Mouse (Mus musculus) monocyte, adult 2 months (primary cell): Measurements from ENCODE around the gene Gm20388.

Experiments used
- DNase-seq, 2 experiments: peaks; one replicate each; pipeline ENCODE4 v3.0.0; 2022; ENCODE audit warnings: low spot score in 2 of 2, low read depth in 1 of 2

Gm20388 gene

DNA sequence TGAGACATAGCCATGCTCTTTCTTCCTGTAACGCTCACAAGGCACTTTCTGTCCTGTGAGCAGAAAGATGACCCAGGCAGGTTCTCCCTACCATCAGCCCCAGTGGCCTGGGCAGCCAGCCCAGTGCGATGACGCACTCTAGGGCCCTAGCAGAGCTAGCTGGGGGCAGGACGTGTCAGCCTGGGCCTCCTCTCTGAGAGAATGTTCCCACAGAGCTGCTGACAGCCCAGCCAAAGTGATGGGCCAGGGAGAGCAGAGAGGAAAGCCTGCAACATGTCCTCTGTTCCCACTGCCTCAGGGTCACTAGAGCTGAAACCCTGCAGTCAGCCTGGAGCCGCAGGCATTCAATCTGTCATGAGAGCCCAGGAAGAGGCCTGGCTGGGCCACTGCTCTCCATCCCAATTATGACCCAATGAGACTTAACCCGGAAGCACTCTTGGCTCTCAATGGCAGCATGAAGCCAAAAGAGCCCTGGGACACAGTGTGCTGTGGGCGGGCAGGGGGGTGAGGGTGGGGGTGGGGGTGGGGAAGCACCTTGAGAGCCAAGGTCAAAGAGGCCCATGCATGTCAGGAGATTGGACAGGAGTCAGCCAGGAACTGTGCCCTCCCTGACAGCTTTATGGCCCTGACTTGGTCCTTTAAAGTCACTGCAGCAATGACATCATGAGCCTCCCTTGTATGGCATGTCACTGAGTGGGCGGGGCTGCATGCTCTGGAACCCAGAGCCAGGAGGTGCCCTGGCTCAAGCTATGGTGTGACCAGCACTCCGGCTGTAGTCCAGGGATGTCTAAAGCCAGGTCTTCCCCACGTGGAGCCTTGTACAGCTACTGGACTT, 1465.7 kb downstream of the Gm20388 start:
- no peak for DNase-seq

DNA sequence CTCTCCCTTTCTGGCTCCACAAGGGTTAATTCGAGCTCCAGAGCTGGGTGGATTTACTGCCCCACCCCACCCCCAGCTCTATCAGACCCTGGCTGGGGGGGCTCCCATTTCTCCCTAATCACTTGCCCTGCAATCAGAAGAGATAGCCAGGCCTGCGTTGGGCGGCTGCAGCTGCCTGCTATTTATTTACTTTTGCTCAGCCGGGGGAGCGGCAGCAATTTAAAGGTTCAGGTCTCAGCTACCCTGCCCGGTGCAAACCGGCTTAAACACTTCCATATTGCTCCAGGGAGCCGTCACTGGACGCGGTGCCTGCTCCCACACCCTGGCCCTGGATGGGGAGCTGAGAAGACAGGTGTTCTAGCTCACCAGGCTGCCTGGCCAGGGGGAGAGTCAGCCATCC, 1467.0 kb downstream of the Gm20388 start:
- DNase-seq = no peak

DNA sequence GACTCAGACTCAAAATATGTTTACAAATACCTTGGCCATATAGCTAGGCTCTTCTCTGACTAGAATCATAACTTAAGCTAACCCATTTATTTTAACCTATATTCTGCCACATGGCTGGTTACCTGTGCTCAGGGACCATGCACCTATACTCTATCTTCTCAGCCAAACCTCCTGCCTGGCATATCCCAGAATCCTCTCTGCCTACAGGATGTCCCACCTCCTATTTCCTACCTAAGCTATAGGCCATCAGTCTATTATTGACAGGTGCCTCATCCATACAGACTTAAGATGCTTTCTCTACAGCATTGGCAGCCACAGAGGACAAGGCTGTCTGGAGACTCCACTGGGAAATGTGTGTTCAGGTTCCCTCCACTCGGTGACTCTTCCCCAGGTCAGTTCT, 1468.7 kb downstream of the Gm20388 start:
- no peak for DNase-seq

DNA sequence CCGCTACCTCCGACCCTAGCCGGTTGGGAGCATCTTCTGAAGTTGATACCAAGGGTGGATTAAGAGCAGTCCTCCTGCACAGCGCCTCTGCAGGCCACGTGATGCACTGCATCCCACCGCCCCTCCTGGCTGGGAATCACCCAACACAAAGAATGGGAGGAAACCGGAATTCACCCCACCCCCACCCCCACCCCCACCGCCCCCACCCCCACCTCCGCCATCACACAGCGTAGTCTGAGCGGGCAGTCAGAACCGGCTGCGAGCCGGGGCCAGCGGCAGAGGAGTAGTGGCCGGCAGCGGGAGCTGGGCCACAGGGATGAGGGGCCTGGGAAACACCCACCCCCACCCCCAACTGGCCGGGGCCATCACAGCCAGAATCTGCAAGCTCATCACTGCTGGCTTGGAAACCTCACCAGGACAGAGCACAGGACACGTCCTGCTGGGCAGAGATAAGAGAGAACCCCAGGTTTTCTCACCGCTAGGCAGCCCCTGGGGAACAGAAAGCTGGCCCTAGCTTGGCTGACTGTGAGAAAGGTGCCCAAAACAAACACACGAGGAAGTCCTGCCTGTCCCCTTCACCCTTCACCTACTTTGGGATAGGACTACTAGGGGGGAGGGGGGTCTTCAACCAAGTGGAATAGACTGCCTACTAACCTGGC, 1472.1 kb downstream of the Gm20388 start:
- DNase-seq = no peak

DNA sequence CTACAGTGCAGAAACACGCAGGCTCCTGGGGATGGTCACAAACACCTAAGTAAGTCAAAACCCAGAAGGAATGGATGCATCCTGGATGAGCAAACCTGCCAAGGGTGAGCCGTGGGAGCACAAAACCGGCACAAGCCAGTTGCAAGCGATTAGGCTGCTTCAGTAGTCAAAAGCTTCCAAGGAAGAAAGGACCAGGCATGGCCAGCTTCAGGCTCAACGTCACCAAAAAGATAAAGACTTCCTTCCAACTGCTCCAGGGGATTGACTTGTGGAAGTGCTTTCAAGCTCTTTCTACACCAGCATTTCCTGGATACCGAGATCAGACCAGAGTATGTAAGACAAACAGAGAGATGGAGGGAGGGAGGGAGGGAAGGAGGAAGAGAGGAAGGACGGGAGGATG, 1474.9 kb downstream of the Gm20388 start:
- no peak for DNase-seq

DNA sequence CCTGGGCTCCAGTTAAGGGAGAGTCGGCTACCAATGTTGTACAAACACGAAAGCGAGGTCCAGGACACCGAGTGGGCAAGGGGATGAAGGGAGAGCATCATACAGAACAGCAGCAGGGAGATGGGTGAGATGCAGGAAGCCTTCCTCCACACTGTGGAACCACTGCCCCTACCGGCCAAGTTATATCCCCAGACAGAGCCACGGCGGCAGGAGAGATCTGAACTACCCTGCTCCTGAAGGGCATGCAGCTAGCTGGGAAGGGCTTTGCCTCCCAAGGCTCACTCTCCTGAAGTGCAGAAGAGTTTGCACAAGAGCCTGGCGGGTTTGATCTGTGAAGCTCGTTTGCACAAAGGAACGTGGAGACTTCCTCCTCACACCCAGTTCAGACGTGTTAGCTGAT, 1480.0 kb downstream of the Gm20388 start:
- DNase-seq = no peak

DNA sequence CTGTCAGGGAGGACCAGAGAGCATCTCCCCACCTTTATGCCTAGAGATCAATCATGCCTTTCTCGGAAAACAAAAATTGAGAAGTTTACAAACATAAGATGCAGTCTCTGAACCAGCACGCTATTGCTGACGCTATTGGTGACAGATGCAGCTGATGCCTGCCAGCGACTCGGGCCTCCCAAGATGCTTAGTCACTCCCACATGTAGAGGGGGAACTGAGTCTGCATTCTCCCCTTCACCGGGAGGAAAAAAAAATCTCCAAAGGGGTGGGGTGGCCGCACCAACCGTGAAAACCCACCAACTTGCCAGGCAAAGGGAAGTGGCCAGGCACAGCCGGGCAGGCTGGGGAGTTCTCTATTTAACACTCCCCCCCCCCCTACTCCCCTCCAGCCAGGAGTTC, 1480.6 kb downstream of the Gm20388 start:
- DNase-seq = no peak

DNA sequence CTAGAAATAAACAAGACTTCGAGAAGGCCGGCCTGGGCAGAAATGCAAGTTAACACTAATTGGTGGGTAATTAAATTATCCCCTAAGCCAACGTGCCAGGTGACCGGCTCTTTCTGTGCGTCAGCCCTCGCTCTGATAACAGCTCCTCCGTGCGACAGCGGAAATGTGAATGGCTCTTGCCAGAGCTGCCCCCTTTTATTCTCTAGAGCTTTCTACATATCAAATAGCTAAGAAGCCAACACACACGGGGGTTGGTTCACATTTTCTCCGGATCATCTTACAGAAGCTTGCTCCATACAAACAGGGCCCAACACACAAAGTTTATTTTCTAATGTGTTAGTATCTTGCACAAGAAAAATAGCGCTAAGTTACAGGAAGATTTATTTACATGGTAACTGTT, 1481.1 kb downstream of the Gm20388 start:
- DNase-seq = no peak

DNA sequence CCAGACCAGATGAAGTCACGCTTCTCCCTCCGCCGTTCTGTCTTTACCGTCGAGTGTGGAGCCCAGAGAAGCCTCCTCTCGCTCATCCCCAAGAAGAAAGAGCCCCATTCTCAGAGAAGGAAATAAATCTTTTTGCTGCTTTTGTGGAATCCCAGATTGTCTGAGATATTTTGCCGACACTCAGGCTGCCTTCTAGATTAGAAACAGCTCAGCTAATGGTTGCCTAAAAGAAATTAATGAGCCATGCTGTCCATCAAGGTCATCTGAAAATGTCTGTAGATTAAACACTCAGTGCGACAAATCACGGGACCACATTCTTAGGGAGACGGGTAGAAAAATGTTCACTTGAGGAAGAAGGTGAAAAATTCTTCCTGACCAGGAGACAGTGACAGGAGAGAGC, 1481.8 kb downstream of the Gm20388 start:
- no peak for DNase-seq

DNA sequence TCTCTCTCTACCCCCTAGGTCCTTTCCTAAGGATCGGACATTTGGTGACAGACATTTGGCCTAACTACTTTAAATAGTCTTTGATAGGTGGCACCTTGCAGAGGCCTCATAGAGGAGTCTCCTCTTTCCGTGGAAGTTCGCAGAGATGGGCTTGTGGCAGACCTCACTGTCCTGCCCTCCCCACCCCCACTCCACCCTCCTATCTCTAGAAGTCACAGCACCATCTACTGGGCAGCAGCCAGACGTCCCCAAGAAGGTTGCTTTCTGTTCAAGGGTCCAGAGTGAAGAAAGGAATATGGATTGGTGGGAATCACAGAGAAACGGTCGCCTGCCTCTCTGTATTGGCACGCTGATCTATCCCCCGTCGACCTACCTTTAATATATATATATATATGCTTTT, 1482.5 kb downstream of the Gm20388 start:
- DNase-seq = no peak

DNA sequence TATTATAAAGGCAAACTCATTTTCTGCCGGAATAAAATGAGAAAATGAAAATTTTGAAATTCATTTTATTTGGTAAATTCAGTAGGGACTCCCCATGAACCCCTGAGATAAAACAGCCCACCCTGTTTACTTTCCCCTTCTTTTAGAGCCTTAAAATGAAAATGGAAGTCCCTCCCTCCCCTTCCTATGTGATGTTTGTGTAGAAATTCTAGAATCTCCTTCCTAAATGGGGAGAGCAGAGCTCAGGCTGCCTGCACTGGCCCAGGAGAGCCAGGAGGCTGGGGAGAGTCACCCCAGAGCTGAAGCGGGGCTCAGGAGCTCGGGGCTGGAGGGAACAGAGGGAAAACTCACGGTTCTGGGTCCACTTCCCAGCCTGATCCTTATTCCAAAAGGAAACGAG, 1484.0 kb downstream of the Gm20388 start:
- no peak for DNase-seq

DNA sequence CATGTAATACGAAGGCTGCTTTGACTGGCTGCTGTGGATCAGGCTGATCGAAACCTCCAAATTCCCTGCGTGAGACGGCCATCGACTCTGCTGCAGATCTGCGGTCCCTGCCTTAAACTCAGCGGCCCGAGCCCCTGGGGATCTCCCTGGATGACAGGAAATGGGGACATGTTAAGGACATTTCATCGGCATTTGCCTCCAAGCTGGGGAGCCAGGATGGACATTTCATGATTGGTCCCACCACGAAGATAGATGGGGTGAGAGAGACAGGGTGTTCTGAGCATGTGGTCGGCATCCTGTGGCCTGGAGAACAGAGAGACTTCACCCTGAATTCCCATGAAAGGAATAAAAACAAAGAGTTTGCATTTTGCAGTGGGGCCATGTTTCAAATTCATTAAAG, 1484.7 kb downstream of the Gm20388 start:
- DNase-seq = no peak

DNA sequence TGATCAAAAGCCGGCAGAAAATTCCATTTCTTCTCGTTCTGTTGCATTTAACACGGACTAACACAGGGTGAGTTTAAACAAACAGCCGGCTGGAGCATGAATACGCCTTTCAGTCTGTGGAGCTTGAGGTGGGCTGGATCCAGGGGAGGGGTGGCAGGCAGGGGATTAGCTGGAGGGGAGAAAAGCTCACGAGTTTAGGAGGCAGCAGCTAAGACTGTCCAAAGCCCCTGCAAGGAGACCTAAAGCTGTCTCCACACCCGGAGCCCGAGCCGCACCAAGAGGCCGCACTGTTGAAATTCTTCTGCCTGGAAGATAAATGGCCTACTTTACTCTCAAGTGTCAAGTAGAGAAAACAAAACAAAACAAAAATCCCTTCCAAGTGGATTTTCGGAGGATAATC, 1485.5 kb downstream of the Gm20388 start:
- no peak for DNase-seq

DNA sequence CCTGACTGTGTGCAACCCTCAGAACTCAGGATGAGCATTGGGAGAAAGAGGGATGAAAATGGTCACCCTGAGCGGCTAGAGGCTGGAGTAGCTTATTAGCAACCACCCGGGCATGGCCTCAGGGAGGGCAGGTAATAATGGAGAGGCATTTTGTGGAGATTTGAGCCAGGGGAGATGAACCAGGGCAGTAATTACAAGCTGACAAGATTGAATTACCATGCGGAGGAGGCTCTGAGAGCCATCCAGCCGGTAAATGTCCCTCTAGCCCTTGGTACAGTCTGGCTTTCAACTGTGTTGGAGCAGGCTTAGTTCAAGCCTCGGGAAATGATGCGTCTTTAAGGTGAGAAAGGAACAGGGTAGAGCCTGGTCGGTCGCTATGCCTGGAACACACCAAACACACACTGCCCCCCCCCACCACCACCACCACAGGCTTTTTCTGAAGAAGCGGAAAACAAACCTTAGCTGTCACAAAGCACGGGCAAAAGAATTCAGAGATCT, 1486.6 kb downstream of the Gm20388 start:
- no peak for DNase-seq

DNA sequence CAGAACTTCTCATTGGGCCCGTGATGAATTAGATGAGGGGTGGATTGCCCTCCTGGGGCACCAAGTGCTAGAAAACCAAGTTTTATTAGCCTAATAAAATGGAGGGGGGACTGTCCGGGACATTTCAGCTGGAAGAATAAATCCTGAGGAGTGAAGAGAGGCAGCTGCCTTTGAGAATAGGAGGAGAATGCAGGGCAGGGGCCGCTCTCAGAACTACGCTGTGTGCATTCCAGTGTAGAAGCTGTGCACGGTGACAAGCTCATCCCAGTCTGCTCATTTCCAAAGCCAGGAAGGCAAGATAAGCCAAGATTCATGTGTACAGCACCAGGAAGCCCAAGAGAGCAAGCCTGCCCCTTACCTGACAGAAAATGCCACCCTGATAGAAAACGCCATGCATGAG, 1487.4 kb downstream of the Gm20388 start:
- DNase-seq = no peak

DNA sequence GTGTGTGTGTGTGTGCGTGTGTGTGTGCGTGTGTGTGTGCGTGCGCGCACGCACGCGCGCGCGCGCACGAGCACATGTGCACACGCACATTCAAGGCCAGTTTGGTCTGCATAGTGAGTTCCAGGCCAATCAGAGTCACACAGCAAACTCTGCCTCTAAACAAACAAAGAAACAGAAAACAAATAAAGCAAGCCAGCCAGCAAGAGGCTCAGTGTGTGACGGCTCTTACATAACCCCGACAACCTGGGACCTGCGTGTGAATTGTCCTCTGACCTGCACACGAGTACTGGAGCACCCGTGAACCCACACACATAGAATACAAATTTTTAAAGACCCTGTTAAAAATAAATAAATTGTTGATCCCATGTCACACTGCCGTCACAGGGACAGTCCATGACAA, 1488.1 kb downstream of the Gm20388 start:
- DNase-seq = no peak

DNA sequence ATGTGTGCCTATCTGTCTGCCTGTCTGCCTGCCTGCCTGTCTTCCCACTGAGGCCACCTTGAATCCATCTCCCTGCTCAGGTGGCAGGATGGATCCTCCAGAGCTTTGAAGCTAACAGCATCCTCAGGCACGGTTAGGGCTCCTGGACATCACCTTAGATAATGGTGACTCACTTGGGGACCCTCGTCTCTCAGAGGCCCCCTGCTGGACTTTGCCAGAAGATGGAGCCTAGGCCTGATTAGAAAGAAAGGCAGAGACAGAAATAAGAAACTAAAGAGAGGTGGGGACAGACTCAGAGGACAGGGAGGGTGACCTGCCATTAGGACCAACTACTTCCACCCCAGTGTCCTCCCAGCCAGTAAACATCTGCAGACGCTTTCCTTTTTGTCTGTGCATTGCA, 1488.5 kb downstream of the Gm20388 start:
- no peak for DNase-seq

DNA sequence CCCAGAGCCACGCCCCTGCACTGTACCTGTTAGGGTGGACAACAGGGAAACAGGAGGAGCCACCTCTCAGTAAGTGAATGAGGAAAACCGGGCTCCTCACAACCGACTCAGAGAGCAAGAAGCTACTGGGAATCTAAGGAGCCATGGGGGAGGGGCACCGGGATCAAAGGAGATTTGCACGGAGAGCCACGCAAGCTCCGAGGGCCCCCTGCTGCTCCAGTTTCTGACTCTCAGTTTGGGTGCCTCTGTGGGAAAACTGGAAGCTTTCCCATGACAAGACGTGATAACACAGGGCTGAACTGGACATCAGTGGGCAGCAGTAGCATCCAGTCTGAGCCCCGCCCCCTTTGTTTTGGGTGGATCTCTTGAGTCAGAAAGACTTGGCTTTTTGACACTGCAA, 1489.9 kb downstream of the Gm20388 start:
- no peak for DNase-seq

DNA sequence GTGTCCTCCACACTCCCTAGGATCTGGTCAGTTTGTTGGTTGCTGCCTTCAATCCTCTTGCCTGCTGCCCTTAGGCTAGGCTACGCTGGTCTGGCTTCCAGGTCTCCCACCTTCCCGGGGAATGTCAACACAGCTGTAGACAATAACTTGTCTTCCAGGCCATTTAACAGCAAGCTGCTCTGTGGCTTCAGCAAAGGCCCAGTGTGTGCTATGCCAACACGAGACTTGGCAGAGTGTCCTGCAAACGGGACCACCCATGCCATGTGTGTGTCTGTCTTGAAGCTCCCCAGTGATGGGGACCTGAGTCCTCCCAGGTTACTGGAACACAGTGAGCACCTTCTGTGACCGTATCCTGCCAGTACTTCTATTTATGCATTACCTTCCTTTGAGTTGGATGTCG, 1493.2 kb downstream of the Gm20388 start:
- DNase-seq = no peak

DNA sequence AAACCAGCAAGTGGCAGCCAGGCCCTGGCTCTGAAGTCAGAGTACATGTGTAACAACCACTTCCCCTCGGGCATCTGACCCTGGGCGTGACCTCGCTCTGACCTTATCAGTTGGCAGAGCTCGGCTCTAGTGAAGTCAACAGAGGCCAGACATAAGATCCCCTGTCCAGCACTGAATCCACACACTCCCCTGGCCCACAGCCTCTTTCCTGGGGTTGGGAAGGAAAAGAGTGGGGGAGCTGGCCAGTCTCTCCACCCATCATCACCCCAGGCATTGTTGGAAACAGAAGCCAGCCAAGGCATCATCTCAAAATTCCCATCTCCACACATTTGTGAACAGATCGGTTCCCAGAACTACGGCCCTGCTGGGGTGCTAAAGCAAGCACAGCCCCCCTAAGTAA, 1507.4 kb downstream of the Gm20388 start:
- DNase-seq = no peak

DNA sequence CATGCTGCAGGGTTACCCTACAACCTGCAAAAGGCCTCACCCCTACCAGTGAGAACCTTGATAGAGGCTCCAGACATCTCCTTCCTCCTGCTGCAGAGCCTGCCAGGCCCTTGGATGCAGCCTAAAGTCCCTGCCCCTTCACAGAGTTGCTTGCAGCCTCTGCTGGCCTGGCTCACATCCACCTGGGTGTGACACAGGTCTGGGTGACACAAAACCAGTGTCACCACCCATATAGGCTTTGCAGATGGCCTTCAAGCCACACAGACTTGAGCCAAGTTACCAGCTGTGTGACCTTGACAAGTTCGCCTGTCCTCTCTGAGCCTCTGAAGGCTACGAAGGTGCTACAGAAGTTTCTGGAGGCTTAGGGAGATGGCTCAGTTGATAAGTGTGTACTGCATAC, 1508.9 kb downstream of the Gm20388 start:
- DNase-seq = no peak

DNA sequence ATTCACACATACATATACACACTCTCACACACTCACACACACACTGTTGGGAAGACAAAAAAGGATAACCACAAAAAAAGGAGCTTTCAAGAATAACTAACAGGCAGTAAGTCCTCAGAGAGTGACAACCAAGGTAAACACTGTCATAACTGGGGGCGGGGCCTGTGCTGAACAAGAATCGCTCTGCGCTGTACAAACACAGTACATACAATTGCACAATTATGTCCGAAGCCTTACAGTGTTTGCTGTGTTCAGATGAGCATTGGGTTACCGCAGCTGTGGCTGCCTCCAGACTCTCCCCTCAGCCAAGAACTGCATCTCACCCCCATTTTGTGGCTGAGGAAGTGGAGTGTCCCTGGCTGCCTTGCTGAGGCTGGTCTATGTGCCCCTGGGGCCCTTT, 1510.4 kb downstream of the Gm20388 start:
- no peak for DNase-seq

DNA sequence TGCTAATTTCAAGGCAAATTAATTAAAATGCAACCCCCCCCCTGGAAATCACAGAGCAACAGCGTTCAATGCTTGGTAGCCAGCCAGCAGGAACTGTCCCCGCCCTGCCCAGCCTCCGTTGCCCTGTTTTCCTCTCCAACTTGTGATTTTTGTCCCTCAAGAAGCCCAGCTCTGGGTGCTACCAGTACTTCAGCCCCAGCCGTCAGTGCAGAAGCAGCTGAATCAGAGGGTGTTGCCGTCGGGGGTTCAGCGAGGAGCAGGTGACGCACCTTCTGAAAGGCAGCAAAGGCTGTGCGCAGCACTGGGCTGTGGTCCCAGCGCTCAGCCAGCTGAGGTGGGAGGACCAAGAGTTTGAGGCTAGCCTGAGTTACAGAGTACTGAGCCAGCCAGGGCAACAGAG, 1513.4 kb downstream of the Gm20388 start:
- DNase-seq = no peak
